Mouse (Mus musculus): ENCODE data around the gene Tbx2. TPM values are rescaled to one million over a fixed set of nuclear protein-coding genes. Genes with fewer than 3 reads are reported as not detected.

Gene Tbx2
- polyA plus RNA-seq, 1 experiment from 2014 or later, result 0.37 TPM

GRCm38 (mm10) chr11:85850233-85850632 lies 17.9 kb downstream of the Tbx2 start, which contains the start of gene Gm11444:
Gm11444 (minus strand) TSS chr11:85850333.
- no peak within 1 kb of the TSS for H3K27ac ChIP-seq (ENCODE audit: low read depth, low read length)
- H3K9me3 ChIP-seq (ENCODE audit: control insufficient read depth, low read length), result no peaks in the 10 kb centered on the region
- H3K9ac ChIP-seq (replicated peaks; ENCODE audit: low read depth, low read length), result no peak within 1 kb of the TSS
- no peak within 1 kb of the TSS for H3K4me3 ChIP-seq (ENCODE audit: low read depth, low read length)
- H3K27me3 ChIP-seq (ENCODE audit: control insufficient read depth, insufficient read depth, low read length), result peaks cover 9% of the 10 kb centered on the region
- H3K4me2 ChIP-seq (ENCODE audit: low read depth, low read length), result peak within 1 kb of the TSS; percentile 42
- 87% methylated on average over 6 of the region's 6 CpGs for WGBS
- no peak for ATAC-seq (ENCODE audit: low read depth)
- H3K36me3 ChIP-seq (ENCODE audit: control insufficient read depth, insufficient read depth, low read length), result no peaks in the 10 kb centered on the region
- no peaks in the 10 kb centered on the region for H3K4me1 ChIP-seq (ENCODE audit: control insufficient read depth, insufficient read depth, low read length)

DNA sequence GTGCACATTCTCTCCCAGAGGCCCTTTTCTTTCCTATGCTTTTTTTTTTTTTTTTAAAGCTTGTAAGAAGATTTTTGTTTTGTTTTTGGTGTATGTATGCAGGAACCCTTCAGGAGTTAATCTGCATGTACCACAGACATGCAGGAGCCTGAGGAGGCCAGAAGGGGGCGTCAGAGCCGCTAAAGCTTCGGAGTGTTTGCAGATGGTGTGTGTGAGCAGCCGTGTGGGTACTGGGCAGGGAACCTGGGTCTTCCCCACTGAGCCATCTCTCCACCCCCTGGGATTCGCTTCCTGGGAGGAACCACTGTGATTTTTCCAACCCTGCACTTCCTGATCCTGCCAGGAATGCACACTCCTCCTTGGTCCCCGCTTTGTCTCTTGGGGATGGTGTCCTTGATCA lies 18.4 kb downstream of the Tbx2 start:
- Histone ChIP-seq H3K27ac (ENCODE audit: low read depth, low read length) (no peak overlapping the region), H3K36me3 (ENCODE audit: control insufficient read depth, insufficient read depth, low read length) (no peaks in the 10 kb centered on the region), H3K9ac (replicated peaks; ENCODE audit: low read depth, low read length) (no peak overlapping the region), H3K4me1 (ENCODE audit: control insufficient read depth, insufficient read depth, low read length) (no peaks in the 10 kb centered on the region), H3K27me3 (ENCODE audit: control insufficient read depth, insufficient read depth, low read length) (peaks cover 6% of the 10 kb centered on the region; the same call in 1 of the 2 replicates), H3K4me2 (ENCODE audit: low read depth, low read length) (no peak overlapping the region), H3K9me3 (ENCODE audit: control insufficient read depth, low read length) (no peaks in the 10 kb centered on the region), H3K4me3 (ENCODE audit: low read depth, low read length) (no peak overlapping the region)
- whole genome bisulfite sequencing, result 45% methylated on average over 6 of the region's 6 CpGs
- ATAC-seq (ENCODE audit: low read depth), result no peak

- H3K36me3 ChIP-seq (ENCODE audit: control insufficient read depth, insufficient read depth, low read length), result no peaks in the 10 kb centered on the region
- no peak for ATAC-seq (ENCODE audit: low read depth)
- WGBS, result 8% methylated on average over 6 of the region's 6 CpGs
- H3K4me3 ChIP-seq (ENCODE audit: low read depth, low read length), result no peak overlapping the region
- H3K9ac ChIP-seq (replicated peaks; ENCODE audit: low read depth, low read length), result no peak overlapping the region
- no peaks in the 10 kb centered on the region for H3K9me3 ChIP-seq (ENCODE audit: control insufficient read depth, low read length)
- H3K4me2 ChIP-seq (ENCODE audit: low read depth, low read length), result no peak overlapping the region
- H3K27ac ChIP-seq (ENCODE audit: low read depth, low read length), result no peak overlapping the region
- no peaks in the 10 kb centered on the region for H3K4me1 ChIP-seq (ENCODE audit: control insufficient read depth, insufficient read depth, low read length)
- no peaks in the 10 kb centered on the region for H3K27me3 ChIP-seq (ENCODE audit: control insufficient read depth, insufficient read depth, low read length)
Observed at GRCm38 (mm10) chr11:85857997-85858698, 25.8 kb downstream of the Tbx2 start.

GRCm38 (mm10) chr11:85864363-85864762 lies 32.0 kb downstream of the Tbx2 start:
- Histone ChIP-seq H3K9me3 (ENCODE audit: control insufficient read depth, low read length) (no peaks in the 10 kb centered on the region), H3K9ac (replicated peaks; ENCODE audit: low read depth, low read length) (no peak overlapping the region), H3K4me3 (ENCODE audit: low read depth, low read length) (no peak overlapping the region), H3K27me3 (ENCODE audit: control insufficient read depth, insufficient read depth, low read length) (no peaks in the 10 kb centered on the region), H3K27ac (ENCODE audit: low read depth, low read length) (no peak overlapping the region), H3K4me1 (ENCODE audit: control insufficient read depth, insufficient read depth, low read length) (no peaks in the 10 kb centered on the region), H3K4me2 (ENCODE audit: low read depth, low read length) (no peak overlapping the region), H3K36me3 (ENCODE audit: control insufficient read depth, insufficient read depth, low read length) (no peaks in the 10 kb centered on the region)
- ATAC-seq (ENCODE audit: low read depth), result no peak
- WGBS, result 42% methylated on average over 7 of the region's 7 CpGs

- no peaks in the 10 kb centered on the region for H3K9me3 ChIP-seq (ENCODE audit: control insufficient read depth, low read length)
- 0 out of 2 replicates have a peak, but pooled peaks cover 3% of the 10 kb centered on the region for H3K27me3 ChIP-seq (ENCODE audit: control insufficient read depth, insufficient read depth, low read length)
- no peak overlapping the region for H3K27ac ChIP-seq (ENCODE audit: low read depth, low read length)
- WGBS, result 44% methylated on average over 24 of the region's 24 CpGs
- 0 out of 2 replicates have a peak overlapping the region, but pooled peaks have one; percentile 14 for H3K4me2 ChIP-seq (ENCODE audit: low read depth, low read length)
- no peak for ATAC-seq (ENCODE audit: low read depth)
- no peak overlapping the region for H3K9ac ChIP-seq (replicated peaks; ENCODE audit: low read depth, low read length)
- no peak overlapping the region for H3K4me3 ChIP-seq (ENCODE audit: low read depth, low read length)
- H3K4me1 ChIP-seq (ENCODE audit: control insufficient read depth, insufficient read depth, low read length), result no peaks in the 10 kb centered on the region
- no peaks in the 10 kb centered on the region for H3K36me3 ChIP-seq (ENCODE audit: control insufficient read depth, insufficient read depth, low read length)
Observed at GRCm38 (mm10) chr11:85876059-85876788, 43.9 kb downstream of the Tbx2 start.

DNA sequence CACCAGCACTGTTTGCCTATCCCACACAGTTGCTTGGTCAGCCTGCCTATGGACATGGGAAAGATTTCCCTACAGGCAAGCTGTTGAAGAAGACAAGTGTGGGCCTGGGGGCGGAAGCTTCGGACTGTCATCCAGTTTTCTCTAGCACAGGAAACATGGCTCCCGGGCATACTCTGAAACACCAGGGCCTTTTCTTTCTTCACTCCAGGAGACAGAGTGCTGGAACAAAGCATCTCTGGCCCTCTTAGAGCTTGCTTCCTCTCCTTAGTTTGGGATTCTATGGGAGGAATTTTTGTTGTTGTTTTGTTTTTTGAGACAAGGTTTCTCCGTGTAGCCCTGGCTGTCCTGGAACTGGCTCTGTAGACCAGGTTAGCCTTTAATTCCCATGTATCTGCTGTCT lies 52.1 kb downstream of the Tbx2 start:
- no peaks in the 10 kb centered on the region for H3K36me3 ChIP-seq (ENCODE audit: control insufficient read depth, insufficient read depth, low read length)
- H3K27me3 ChIP-seq (ENCODE audit: control insufficient read depth, insufficient read depth, low read length), result peaks cover 49% of the 10 kb centered on the region

DNA sequence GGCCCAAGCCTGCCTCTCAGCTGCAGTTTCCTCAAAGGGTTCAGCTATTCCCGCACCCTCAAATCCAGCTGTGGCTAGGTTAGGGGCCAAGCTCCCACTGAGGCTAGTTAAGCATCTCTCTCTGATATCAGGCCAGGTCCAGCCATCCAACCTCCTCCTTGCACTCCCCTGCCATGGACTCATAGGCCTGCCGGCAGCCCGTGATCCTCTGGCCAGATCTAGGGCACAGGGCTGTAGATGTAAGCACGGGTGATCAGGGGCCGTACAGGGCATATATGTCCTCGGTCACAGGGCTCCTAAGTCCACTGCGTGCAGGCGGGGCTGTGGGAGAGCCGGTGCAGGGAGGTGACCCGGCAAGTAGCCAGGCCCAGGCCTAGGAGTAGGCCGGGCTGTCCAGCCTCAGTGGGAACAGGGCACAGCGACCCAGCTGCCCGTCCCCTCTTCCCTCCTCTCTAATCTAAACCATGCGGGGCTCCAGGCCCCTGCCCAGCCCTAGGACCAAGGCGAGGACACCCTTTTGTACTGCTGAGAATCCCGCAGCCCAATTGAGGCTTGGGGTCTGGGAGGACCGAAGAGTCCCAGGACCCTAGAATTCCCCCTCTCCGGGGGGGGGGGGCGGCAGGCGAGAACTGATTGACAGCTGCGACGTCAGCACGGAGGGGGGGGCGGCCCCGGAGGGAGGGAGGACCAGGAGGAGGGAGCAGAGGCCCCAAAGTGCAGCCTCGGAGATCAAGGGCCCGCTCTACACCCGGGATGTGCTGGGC lies 53.5 kb downstream of the Tbx2 start, which contains the start of gene Tbx4:
Gene Tbx4 (plus strand): TSS at position 758 of the 764 bp plus-strand sequence.
- Histone ChIP-seq H3K4me3 (ENCODE audit: low read depth, low read length) (no peak within 1 kb of the TSS), H3K27ac (ENCODE audit: low read depth, low read length) (no peak within 1 kb of the TSS), H3K9ac (replicated peaks; ENCODE audit: low read depth, low read length) (no peak within 1 kb of the TSS), H3K36me3 (ENCODE audit: control insufficient read depth, insufficient read depth, low read length) (no peaks in the 10 kb centered on the region), H3K4me1 (ENCODE audit: control insufficient read depth, insufficient read depth, low read length) (no peaks in the 10 kb centered on the region), H3K4me2 (ENCODE audit: low read depth, low read length) (no peak within 1 kb of the TSS), H3K27me3 (ENCODE audit: control insufficient read depth, insufficient read depth, low read length) (peaks cover 56% of the 10 kb centered on the region), H3K9me3 (ENCODE audit: control insufficient read depth, low read length) (no peaks in the 10 kb centered on the region)
- WGBS, result 11% methylated on average over 20 of the region's 28 CpGs
- ATAC-seq (ENCODE audit: low read depth), result no peak

More for the DNA sequence above, 52.1 kb downstream of the Tbx2 start:
- Histone ChIP-seq H3K4me1 (ENCODE audit: control insufficient read depth, insufficient read depth, low read length) (no peaks in the 10 kb centered on the region), H3K9me3 (ENCODE audit: control insufficient read depth, low read length) (no peaks in the 10 kb centered on the region), H3K9ac (replicated peaks; ENCODE audit: low read depth, low read length) (no peak overlapping the region), H3K4me2 (ENCODE audit: low read depth, low read length) (no peak overlapping the region), H3K4me3 (ENCODE audit: low read depth, low read length) (no peak overlapping the region), H3K27ac (ENCODE audit: low read depth, low read length) (no peak overlapping the region)
- ATAC-seq (ENCODE audit: low read depth), result no peak
- 40% methylated on average over 4 of the region's 4 CpGs for WGBS

- Histone ChIP-seq H3K27me3 (ENCODE audit: control insufficient read depth, insufficient read depth, low read length) (peaks cover 62% of the 10 kb centered on the region), H3K4me2 (ENCODE audit: low read depth, low read length) (no peak overlapping the region), H3K9me3 (ENCODE audit: control insufficient read depth, low read length) (no peaks in the 10 kb centered on the region), H3K27ac (ENCODE audit: low read depth, low read length) (no peak overlapping the region), H3K36me3 (ENCODE audit: control insufficient read depth, insufficient read depth, low read length) (no peaks in the 10 kb centered on the region), H3K4me3 (ENCODE audit: low read depth, low read length) (no peak overlapping the region), H3K9ac (replicated peaks; ENCODE audit: low read depth, low read length) (no peak overlapping the region), H3K4me1 (ENCODE audit: control insufficient read depth, insufficient read depth, low read length) (no peaks in the 10 kb centered on the region)
- no peak for ATAC-seq (ENCODE audit: low read depth)
- 1% methylated on average over 22 of the region's 22 CpGs for WGBS
Observed at GRCm38 (mm10) chr11:85886429-85886785, 54.1 kb downstream of the Tbx2 start.

Measured in neural tube, embryonic 14.5 days (tissue).